Mouse (Mus musculus) lung, adult 2 months (tissue): ENCODE data around the gene Aurkb.

Source experiments
- CTCF ChIP-seq: fragments of 200-500 bp; IDR thresholded peaks from 2 replicates; pipeline ENCODE4 v1.5.1; 2011; ENCODE audit warnings: mild to moderate bottlenecking, low read length, control low read depth; ENCODE audit not compliant: insufficient read depth
- POLR2A ChIP-seq: fragments of 200-500 bp; IDR thresholded peaks from 2 replicates; pipeline ENCODE4 v1.6.1; 2011; ENCODE audit warnings: low read depth, mild to moderate bottlenecking, control low read depth, low read length, borderline replicate concordance; ENCODE audit errors: extremely low read depth

- no peak for TF ChIP-seq CTCF
- TF ChIP-seq POLR2A, result no peak
Measured at GRCm38 (mm10) chr11:69036486-69037230, 8.8 kb upstream of the Aurkb start.
